Mouse (Mus musculus): ENCODE measurements around the gene Cfap157.

GRCm38 (mm10) chr2:32768661-32769285 is 15.5 kb downstream of the Cfap157 start:
- no peak for TF ChIP-seq GATA1 (IDR thresholded peaks at IDR 0.05; ENCODE audit: borderline replicate concordance, low read length)
- TF ChIP-seq FLI1 (IDR thresholded peaks at IDR 0.05; ENCODE audit: low read length), result no peak

Measured in megakaryocyte, embryonic 14.5 days (primary cell).